Mouse (Mus musculus) forebrain, embryonic 13.5 days (tissue): ENCODE data around the gene Nsd1. TPM values are rescaled to one million over a fixed set of nuclear protein-coding genes. Genes with fewer than 3 reads are reported as not detected.

ENCODE experiments used
- ATAC-seq: fragments of 200-750 bp; cut with Nextera tagmentation; 2 replicates; pipeline ENCODE4 v1.8.0; 2017
- H3K27ac ChIP-seq: fragments of 300-500 bp; sonication (generic); 2 replicates; pipeline ENCODE4 v1.5.1; 2015; ENCODE audit warnings: inconsistent platforms, mild to moderate bottlenecking, moderate library complexity
- H3K27me3 ChIP-seq: fragments of 300-500 bp; sonication (generic); 2 replicates; pipeline ENCODE4 v1.6.1; 2015; ENCODE audit warnings: mild to moderate bottlenecking, inconsistent platforms
- H3K36me3 ChIP-seq: fragments of 300-500 bp; sonication (generic); 2 replicates; pipeline ENCODE4 v1.6.1; 2015; ENCODE audit warnings: mild to moderate bottlenecking, inconsistent platforms; ENCODE audit not compliant: poor library complexity, severe bottlenecking
- H3K4me1 ChIP-seq: fragments of 300-500 bp; sonication (generic); 2 replicates; pipeline ENCODE4 v1.6.1; 2015; ENCODE audit warnings: inconsistent platforms
- H3K4me2 ChIP-seq: fragments of 300-500 bp; sonication (generic); 2 replicates; pipeline ENCODE4 v1.6.1; 2015; ENCODE audit warnings: inconsistent platforms, mild to moderate bottlenecking, moderate library complexity
- H3K4me3 ChIP-seq: fragments of 300-500 bp; sonication (generic); 2 replicates; pipeline ENCODE4 v1.5.1; 2015; ENCODE audit warnings: mild to moderate bottlenecking, inconsistent platforms
- H3K9ac ChIP-seq: fragments of 300-500 bp; sonication (generic); 2 replicates; pipeline ENCODE4 v1.6.1; 2015; ENCODE audit warnings: mild to moderate bottlenecking, inconsistent platforms
- H3K9me3 ChIP-seq: fragments of 300-500 bp; sonication (generic); replicated peaks from 2 replicates; pipeline ENCODE4 v1.6.1; 2016; ENCODE audit warnings: inconsistent platforms
- WGBS: fragments of 180-500 bp; shearing (Covaris S2); methylation state at CpG from one replicate; pipeline ENCODE4 v1.1.7; 2015; 5-methylcytosine and 5-hydroxymethylcytosine counted together
- polyA plus RNA-seq: library from polyadenylated mRNA; unstranded; fragments of >200 nt; fragmentation: Nextera tagmentation; extraction: Ambion mirVana; gene quantifications from 2 replicates; pipeline ENCODE4 v1.2.1, GENCODE M21; 2015

Nsd1 gene
- polyA plus RNA-seq, 1 experiment from 2014 or later = 77.2 TPM

DNA sequence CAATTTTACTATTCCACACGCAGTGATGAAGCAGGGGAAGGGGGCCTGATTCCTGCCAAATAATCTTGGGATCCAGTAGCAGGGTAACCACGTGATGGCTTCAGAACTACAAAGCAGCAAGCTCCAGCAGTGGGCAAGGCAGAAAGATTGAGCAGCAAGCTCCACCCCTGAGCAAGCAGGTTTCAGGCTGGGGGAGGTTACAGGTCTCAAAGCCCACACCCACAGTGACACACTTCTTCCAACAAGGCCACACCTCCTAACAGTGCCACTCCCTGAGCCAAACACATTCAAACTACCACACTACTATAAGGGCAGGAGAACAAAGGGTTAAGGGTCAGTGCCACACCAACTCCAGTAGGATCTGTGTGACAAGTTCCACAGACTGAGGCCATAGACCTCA is 129.7 kb downstream of the Nsd1 start:
- H3K9ac ChIP-seq = no peak overlapping the region
- peaks cover 9% of the 10 kb centered on the region for H3K36me3 ChIP-seq
- H3K4me3 ChIP-seq = no peak overlapping the region
- H3K27ac ChIP-seq = no peak overlapping the region
- no peaks in the 10 kb centered on the region for H3K4me1 ChIP-seq
- no peaks in the 10 kb centered on the region for H3K27me3 ChIP-seq
- H3K4me2 ChIP-seq = no peak overlapping the region
- H3K9me3 ChIP-seq = no peaks in the 10 kb centered on the region
- ATAC-seq = no peak
- WGBS = 43% methylated on average over 2 of the region's 2 CpGs

GRCm38 (mm10) chr13:55342469-55342868 is 132.9 kb downstream of the Nsd1 start:
- Histone ChIP-seq H3K9ac (no peak overlapping the region), H3K4me3 (no peak overlapping the region), H3K36me3 (peaks cover 41% of the 10 kb centered on the region), H3K4me2 (no peak overlapping the region), H3K27me3 (no peaks in the 10 kb centered on the region), H3K4me1 (no peaks in the 10 kb centered on the region), H3K27ac (no peak overlapping the region), H3K9me3 (no peaks in the 10 kb centered on the region)
- WGBS = 49% methylated on average over 11 of the region's 11 CpGs
- ATAC-seq = no peak

- peaks cover 59% of the 10 kb centered on the region for H3K36me3 ChIP-seq
- WGBS = 89% methylated on average over 7 of the region's 7 CpGs
- H3K27me3 ChIP-seq = no peaks in the 10 kb centered on the region
- no peaks in the 10 kb centered on the region for H3K9me3 ChIP-seq
- no peak for ATAC-seq
- no peak overlapping the region for H3K9ac ChIP-seq
- H3K27ac ChIP-seq = no peak overlapping the region
- H3K4me3 ChIP-seq = no peak overlapping the region
- no peak overlapping the region for H3K4me2 ChIP-seq
- no peaks in the 10 kb centered on the region for H3K4me1 ChIP-seq
Measured at GRCm38 (mm10) chr13:55344286-55344685, 134.7 kb downstream of the Nsd1 start.

DNA sequence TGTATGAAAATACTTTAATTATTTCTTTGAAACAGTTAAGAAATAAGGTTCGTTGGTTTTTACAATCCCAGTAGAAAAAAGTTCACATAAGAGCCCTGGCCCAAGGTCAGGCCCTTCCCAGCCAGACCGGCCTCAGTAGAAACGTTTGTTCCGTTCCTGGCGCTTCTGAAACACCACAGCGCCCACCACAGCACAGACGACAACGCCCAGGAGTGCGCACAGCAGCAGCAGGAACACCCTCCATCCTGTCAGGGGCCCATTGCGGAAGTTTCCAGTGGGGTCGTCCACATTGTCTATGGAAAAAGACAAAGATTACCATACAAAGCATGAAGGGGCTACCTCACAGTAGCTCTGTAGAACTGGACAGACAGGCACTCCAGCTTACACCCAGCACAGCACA is 137.2 kb downstream of the Nsd1 start:
- no peak overlapping the region for H3K27ac ChIP-seq
- no peak overlapping the region for H3K4me3 ChIP-seq
- no peak overlapping the region for H3K9ac ChIP-seq
- WGBS = 86% methylated on average over 11 of the region's 11 CpGs
- peaks cover 83% of the 10 kb centered on the region for H3K36me3 ChIP-seq
- no peak overlapping the region for H3K4me2 ChIP-seq
- no peaks in the 10 kb centered on the region for H3K9me3 ChIP-seq
- H3K4me1 ChIP-seq = no peaks in the 10 kb centered on the region
- no peak for ATAC-seq
- no peaks in the 10 kb centered on the region for H3K27me3 ChIP-seq

DNA sequence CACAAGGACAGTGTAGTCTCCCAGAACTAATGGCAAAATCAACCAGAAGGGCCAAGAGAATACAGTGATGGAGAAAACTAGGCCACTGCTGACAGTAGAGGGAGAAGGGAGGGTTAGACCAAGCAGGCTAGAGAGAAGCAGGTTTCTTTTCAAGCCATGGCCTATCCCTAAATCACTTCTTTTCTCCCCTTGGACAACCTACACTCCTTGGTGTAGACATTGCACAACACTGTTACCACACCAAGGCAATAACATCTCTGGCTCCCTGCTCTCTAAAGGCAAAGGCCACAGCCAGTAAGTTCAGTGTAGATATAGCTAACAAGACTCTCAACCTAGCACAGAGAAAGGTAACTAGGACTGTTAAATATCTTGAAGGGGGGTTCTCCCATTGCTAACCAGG is 151.6 kb downstream of the Nsd1 start:
- no peaks in the 10 kb centered on the region for H3K9me3 ChIP-seq

DNA sequence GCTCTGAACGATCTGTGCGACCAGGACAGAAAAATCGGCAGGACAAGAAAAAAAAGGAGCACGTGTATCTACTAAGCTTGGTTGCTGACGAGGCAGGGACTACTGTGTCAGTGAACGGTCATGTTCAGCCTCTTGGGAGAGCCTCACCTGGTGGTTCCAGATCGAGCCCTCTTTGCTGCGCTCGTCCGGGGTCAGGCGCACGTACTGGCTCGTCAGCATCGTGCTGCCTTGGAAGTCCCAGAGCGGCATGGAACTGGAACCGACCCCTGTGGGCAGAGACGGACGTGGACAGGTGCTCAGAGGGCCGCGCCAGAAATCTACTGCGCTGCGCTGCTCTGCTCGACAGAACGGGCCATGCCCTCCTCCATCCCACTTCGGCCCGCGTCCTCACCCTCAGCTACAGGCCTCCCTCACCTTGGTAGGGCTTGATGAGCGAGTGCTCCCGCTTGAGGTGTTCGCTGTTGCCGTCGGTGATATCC is 152.4 kb downstream of the Nsd1 start:
- Histone ChIP-seq H3K4me3 (peak overlapping the region; percentile 98), H3K4me2 (peak overlapping the region; percentile 91), H3K4me1 (peaks cover 25% of the 10 kb centered on the region), H3K27me3 (peaks cover 8% of the 10 kb centered on the region), H3K9me3 (no peaks in the 10 kb centered on the region), H3K9ac (peak overlapping the region; percentile 93), H3K36me3 (peaks cover 40% of the 10 kb centered on the region), H3K27ac (peak overlapping the region; percentile 93)
- WGBS = 1% methylated on average over 32 of the region's 32 CpGs
- peak; percentile 39 for ATAC-seq

More for the DNA sequence above, 151.6 kb downstream of the Nsd1 start:
- Histone ChIP-seq H3K4me2 (peak overlapping the region; percentile 91), H3K36me3 (peaks cover 49% of the 10 kb centered on the region), H3K4me3 (peak overlapping the region; percentile 98), H3K4me1 (peaks cover 25% of the 10 kb centered on the region), H3K27me3 (peaks cover 8% of the 10 kb centered on the region), H3K27ac (no peak overlapping the region), H3K9ac (peak overlapping the region; percentile 93; the same call in 1 of the 2 replicates)
- no peak for ATAC-seq

- Histone ChIP-seq H3K4me1 (peaks cover 25% of the 10 kb centered on the region), H3K36me3 (peaks cover 35% of the 10 kb centered on the region), H3K27me3 (peaks cover 12% of the 10 kb centered on the region), H3K4me3 (peak within 1 kb of the TSS; percentile 98), H3K9me3 (no peaks in the 10 kb centered on the region), H3K9ac (peak within 1 kb of the TSS; percentile 93), H3K4me2 (peak within 1 kb of the TSS; percentile 91), H3K27ac (peak within 1 kb of the TSS; percentile 93)
- peak; percentile 99 for ATAC-seq
- under 1% methylated on average over 35 of the region's 35 CpGs for WGBS
Measured at GRCm38 (mm10) chr13:55362453-55363060, 153.0 kb downstream of the Nsd1 start, which contains the start of gene Lman2. Gene Lman2, minus strand, starts transcription at chr13:55362783.

Other genes starting within 250 kb of the Nsd1 start
- 0.48 and 0.59 TPM in 2 replicates for gene Hk3, start 188.4 kb upstream of the Nsd1 start, polyA plus RNA-seq
- 24.3 and 24.6 TPM in 2 replicates for gene Uimc1, start 109.5 kb upstream of the Nsd1 start, polyA plus RNA-seq
- gene Zfp346, start 104.5 kb upstream of the Nsd1 start, polyA plus RNA-seq = 23.1 and 24.3 TPM in 2 replicates
- not detected in 2 replicates for gene Gm17617, start 76.2 kb upstream of the Nsd1 start, polyA plus RNA-seq
- 0.25 and 0.48 TPM in 2 replicates for gene Fgfr4, start 57.1 kb upstream of the Nsd1 start, polyA plus RNA-seq
- 309 and 331 TPM in 2 replicates for gene Prelid1, start 110.7 kb downstream of the Nsd1 start, polyA plus RNA-seq
- 102 and 105 TPM in 2 replicates for gene Rab24, start 112.2 kb downstream of the Nsd1 start, polyA plus RNA-seq
- gene Mxd3, start 120.0 kb downstream of the Nsd1 start, polyA plus RNA-seq = 42.8 and 44.6 TPM in 2 replicates
- 57.9 and 60.5 TPM in 2 replicates for gene Lman2, start 153.0 kb downstream of the Nsd1 start, polyA plus RNA-seq
- gene Rgs14, start 159.9 kb downstream of the Nsd1 start, polyA plus RNA-seq = 0.30 and 0.40 TPM in 2 replicates
- not detected in 2 replicates for gene Slc34a1, start 188.4 kb downstream of the Nsd1 start, polyA plus RNA-seq
- gene Pfn3, start 205.4 kb downstream of the Nsd1 start, polyA plus RNA-seq = 0.60 TPM in 1 of 2 replicates, not detected in the other
- gene F12, start 217.0 kb downstream of the Nsd1 start, polyA plus RNA-seq = not detected in 2 replicates
- 24.9 and 26.9 TPM in 2 replicates for gene Grk6, start 235.3 kb downstream of the Nsd1 start, polyA plus RNA-seq